Mouse (Mus musculus) skeletal muscle tissue, adult 2 months (tissue): ENCODE results near the gene Dusp27.

ENCODE experiments used
- DNase-seq: peaks from one replicate; pipeline ENCODE4 v3.0.0-alpha.2; 2012; ENCODE audit warnings: low read depth, low spot score

The Dusp27 gene

DNA sequence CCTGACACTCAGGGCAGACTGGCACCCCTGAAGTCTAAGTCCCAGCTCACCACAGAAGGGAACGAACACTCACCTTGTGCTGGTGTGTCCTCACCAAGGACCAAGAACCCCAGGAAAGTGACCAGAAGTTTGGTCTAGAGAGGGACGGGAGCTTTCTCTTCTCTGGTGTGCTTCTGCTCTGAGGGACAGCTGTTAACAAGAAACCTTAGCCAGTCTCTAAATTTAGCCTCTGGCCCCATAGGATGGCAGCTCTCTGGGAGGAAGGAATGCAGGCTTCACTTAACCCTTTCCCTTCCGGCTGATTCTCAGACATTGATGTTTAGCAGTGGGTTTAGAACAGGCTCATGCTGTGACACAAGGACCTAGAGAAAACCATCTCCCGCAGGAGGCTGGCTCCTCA lies at the start of gene Dusp27:
Gene Dusp27, minus strand, starts transcription at position 204 of the 400 bp plus-strand sequence.
- DNase-seq, result peak; percentile 70

DNA sequence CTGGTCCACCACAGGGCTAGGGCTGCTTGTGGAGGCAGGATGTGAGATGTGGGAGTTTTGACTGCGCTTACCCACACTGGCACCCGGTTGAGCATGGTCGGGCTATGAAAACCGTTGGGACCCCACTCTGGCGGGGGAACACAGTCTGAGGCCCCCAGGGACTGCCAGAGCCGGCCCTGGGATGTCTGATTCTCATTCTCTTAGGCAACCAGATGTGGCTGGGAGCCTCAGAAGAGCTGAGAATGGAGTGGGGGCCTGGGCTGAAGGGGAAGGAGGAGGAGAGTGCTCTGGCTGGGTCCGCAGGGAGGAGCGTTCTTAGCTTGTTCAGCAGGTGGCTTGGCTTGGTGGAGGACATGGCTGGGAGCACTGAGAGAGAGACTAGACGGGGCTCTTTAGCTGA lies 45.9 kb upstream of the Dusp27 start:
- no peak for DNase-seq

- DNase-seq, result no peak
Measured at GRCm38 (mm10) chr1:166172992-166173391, 45.3 kb upstream of the Dusp27 start.

GRCm38 (mm10) chr1:166170852-166171251 lies 43.1 kb upstream of the Dusp27 start:
- no peak for DNase-seq

DNA sequence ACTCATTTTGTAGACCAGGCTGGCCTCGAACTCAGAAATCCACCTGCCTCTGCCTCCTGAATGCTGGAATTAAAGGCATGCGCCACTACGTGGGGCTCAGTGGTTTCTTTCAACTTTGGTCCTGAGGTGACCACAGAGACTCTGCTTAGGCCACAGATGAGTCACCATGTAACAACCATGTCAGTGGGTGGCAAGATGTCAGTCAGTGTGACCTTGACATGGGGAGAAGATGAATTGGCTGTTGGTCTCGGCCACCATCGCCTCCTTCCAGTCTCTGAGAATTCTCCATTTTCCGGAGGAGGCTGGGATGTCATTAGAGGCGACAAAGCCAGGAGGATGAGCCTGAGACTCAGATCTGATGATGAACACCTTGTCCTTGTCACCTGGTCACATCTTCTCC lies 42.0 kb upstream of the Dusp27 start:
- DNase-seq, result no peak

GRCm38 (mm10) chr1:166168017-166168416 lies 40.3 kb upstream of the Dusp27 start:
- no peak for DNase-seq

DNA sequence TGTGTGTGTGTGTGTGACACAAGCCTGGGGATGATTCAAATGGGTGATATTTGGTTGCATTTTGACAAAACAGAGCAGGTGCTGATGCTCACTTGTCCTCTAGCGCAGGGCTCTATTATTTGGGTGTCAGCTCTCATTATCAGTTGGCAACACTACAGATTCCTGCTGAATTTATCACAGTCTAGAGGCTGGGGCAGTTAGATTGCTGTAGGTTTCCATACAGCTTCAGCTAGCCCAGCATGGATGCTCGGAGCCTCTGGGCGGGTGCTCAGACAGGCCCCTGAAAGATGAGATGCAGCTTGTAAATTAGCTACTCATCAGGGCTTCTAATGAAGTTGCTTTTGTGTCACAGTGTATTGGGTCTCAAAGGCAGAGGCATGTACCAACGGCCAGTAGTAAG lies 39.7 kb upstream of the Dusp27 start:
- no peak for DNase-seq

DNA sequence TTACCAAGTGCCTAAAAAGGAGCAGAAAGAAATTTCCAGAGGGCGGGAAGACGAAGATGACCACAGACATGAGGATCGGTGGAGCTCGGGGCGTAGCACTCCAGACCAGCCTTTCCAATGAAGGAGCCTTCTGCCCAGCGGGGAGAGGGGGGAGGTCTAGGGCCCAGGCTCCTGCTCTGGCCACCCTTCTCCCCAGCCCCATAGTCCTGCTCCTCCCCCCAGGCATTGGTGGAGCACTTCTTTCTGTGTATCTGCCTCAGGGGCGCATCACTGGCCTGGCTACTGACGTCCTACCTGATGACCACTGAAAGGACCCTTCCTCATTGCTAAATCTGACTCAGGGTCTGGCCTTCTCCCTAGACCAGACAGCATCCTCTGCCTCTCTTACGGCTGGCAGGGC lies 37.4 kb upstream of the Dusp27 start:
- DNase-seq, result no peak

DNA sequence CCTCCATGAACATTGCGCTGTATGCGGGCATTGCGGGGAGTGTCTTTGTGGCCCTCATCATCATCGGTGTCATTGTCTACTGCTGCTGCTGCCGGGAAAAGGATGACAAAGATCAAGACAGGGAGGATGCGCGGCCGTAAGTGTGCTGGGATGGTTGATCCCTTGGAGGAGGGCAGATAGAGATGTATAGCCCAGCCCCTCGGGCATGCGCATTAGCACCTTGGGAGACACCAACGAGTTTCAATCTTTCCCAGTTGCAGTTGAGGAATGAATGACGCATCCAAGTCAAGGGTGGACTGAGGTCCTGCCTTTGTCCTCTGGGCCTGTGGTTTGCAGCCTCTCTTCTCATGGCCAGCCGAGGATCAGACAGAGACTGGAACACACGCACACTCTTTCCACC lies 36.9 kb upstream of the Dusp27 start:
- DNase-seq, result no peak

DNA sequence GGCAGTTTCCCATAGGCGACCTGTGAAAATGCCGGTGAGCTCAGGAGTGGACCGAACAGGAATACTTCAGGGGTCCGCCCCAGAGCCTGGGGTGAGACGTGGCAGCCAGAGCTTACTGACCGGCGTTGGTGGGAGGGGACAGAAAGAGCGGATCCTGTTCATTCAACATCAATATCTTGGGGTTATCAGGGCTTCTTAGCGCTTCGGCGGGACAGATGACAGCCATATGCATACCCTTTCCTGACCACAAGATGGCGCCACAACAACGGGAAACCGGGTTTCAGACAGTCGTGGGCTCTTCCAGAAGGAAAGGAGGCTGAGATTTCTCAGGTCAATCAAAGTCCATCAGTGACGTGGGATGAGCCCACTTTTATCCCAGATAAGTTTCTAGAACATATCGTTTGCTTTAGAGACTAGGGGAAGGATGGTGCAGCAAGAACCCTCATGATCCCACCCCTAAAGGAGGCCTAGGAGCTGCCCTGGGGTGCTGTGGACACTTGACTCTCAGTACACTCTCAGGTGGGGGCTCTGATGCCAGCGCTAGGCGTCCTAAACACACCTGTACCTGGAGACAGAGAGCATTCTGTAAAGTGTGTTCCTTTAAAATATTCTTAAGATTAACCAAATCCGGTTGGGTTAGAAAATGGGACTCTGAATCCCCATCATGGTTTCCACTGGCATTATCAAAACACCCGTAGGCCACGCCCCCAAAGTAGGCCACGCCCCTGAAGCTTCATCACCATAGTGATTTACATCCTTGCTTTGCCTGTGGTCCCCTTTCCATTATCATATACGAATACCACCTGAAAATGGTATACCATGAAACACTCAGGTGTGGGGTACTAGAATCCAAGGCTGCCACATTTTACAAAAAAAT lies 33.1 kb upstream of the Dusp27 start:
- DNase-seq, result peak; percentile 42

- DNase-seq, result no peak
Measured at GRCm38 (mm10) chr1:166160111-166160510, 32.4 kb upstream of the Dusp27 start.

- no peak for DNase-seq
Measured at GRCm38 (mm10) chr1:166158664-166159063, 30.9 kb upstream of the Dusp27 start.

DNA sequence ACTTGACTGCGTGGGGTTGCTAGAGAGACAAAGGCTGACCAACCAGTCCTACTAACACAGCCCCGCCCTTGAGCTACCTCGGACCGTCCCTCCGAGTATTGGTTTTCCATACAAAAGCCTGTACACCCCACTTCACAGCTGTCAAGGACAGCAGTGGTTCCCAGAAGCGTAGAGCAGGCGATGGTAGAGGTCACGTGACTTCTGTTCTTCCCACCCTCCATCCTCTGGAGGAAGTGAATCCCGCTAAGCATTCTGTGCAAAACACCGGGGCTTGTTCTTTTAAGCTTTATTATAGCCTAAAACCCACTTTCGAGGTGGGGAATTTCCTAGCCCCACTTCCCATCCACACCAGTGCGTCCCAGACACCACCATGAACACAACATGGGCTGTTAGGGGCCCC lies 30.0 kb upstream of the Dusp27 start:
- no peak for DNase-seq

DNA sequence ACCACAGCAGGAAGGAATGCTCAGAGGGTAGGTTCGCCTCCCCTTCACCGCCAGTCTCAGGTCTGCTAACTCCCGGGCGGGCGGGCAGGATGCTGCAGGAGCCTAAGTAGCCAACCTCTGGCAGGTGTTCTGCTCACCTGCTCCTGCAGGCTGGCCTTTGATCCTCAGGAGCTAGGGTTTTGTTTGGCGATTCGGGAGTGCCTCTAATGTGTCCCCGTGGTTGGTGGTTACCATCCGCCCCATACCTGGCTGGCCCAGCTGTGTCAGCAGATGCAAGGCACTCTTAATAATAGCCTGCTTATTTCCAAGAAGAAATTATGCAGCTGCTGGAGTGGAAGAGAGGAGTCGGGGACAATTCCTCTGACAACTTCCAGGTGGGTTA lies 27.4 kb upstream of the Dusp27 start:
- no peak for DNase-seq

GRCm38 (mm10) chr1:166154162-166155112 lies 26.7 kb upstream of the Dusp27 start:
- DNase-seq, result peak; percentile 63

GRCm38 (mm10) chr1:166153351-166154120 lies 25.8 kb upstream of the Dusp27 start:
- peak; percentile 49 for DNase-seq

DNA sequence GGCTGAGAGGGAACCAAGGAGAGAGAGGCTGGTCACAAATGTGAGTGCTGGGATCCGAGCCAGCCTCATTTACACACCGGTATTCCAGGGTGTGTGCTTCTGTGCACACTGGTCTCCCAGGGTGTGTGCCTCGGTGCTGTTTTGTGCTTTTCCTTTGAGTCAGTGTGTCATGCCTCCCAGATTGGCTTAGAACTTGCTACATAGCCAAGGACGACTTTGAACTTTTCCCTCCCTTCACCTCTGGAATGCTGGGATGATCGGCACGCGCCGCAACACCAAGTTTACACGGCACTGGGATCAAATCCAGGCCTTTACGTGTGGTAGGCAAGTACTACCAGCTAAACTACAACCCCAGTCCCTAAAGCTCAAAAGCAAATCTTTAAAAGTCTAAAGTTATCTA lies 24.3 kb upstream of the Dusp27 start:
- DNase-seq, result no peak

DNA sequence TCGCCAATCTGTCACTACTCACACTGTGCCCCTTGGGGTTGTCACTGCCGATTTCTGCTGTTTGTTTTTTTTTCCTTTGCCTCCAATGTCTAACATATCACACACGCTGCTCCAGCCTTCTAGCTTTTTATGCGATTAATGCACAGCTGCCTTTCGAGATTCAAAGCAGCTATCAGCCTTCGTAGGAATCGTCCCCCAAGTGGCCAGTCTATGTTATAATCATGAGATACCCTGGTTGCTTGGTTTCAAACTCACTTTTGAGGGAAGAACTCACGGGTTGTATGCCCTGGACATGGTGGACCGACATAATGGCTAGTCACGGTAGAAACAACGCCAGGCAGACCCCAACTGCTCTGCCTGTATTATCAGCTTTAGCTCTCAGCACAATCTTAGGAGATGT lies 23.6 kb upstream of the Dusp27 start:
- no peak for DNase-seq

DNA sequence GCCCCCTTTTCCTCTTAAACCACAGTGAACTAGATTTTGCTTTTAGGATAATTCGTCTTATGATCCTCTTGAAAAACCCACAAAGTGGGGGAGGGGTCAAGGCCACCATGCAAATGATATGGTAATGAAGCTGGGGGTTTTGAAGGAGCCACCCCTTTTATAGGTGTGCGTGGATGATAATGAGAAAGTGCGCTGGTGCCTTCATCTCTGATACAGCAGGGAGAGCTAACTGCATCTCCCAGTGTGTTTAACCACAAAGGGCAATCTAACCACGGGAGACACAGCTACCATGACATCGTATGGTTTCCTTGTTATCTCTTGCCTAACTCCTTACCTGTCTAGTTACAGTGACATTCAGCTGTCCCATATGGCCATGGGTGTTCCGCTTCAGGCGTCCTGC lies 22.3 kb upstream of the Dusp27 start:
- DNase-seq, result no peak

DNA sequence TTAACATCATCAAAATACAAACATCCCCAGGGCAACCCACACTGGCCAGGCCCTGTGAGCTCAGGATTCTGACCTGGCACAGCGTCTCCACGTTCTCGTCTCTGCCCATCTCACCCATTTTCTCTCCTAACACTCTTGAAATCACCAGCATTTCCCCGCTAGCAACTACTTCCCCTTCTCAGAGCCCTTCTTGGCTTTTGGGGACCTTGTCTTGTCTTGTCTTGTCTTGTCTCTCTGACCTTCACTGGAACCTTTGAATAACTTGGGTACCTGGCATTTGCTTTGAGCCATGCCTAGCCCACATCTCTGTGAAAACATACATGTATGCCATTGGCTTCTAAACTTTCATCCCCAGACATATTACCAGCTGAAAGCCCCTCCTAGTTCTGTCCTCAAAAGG lies 21.7 kb upstream of the Dusp27 start:
- DNase-seq, result no peak

GRCm38 (mm10) chr1:166147657-166148056 lies 19.9 kb upstream of the Dusp27 start:
- no peak for DNase-seq

GRCm38 (mm10) chr1:166146626-166147025 lies 18.9 kb upstream of the Dusp27 start:
- DNase-seq, result no peak
